Mouse (Mus musculus) embryonic facial prominence, embryonic 11.5 days (tissue): ENCODE measurements around the gene Lrp8. TPM values are rescaled to one million over a fixed set of nuclear protein-coding genes. Genes with fewer than 3 reads are reported as not detected.
A peak's percentile ranks its signal among the peaks of the same experiment; 100 is the strongest.

ENCODE experiments used
- ATAC-seq: fragments of 200-750 bp; cut with Nextera tagmentation; replicated peaks from 2 replicates; pipeline ENCODE4 v1.8.0; 2017; ENCODE audit warnings: low read depth; ENCODE audit not compliant: insufficient number of reproducible peaks, low FRiP score, low TSS enrichment
- DNase-seq: peaks from one replicate; pipeline ENCODE4 v3.0.0-alpha.2; 2015; ENCODE audit warnings: low spot score
- H3K27ac ChIP-seq: fragments of 300-500 bp; sonication (generic); replicated peaks from 2 replicates; pipeline ENCODE4 v1.5.1; 2014; ENCODE audit warnings: mild to moderate bottlenecking, low read depth, low read length, control low read depth
- H3K27me3 ChIP-seq: fragments of 300-500 bp; sonication (generic); 2 replicates; pipeline ENCODE4 v1.6.1; 2014; ENCODE audit warnings: mild to moderate bottlenecking, low read length, moderate library complexity, mixed read lengths; ENCODE audit not compliant: control insufficient read depth, insufficient read depth
- H3K36me3 ChIP-seq: fragments of 300-500 bp; sonication (generic); replicated peaks from 2 replicates; pipeline ENCODE4 v1.6.1; 2014; ENCODE audit warnings: low read depth, mild to moderate bottlenecking, low read length, moderate library complexity, mixed read lengths; ENCODE audit not compliant: control insufficient read depth, insufficient read depth
- H3K4me1 ChIP-seq: fragments of 300-500 bp; sonication (generic); 2 replicates; pipeline ENCODE4 v1.6.1; 2014; ENCODE audit warnings: low read length, mixed read lengths; ENCODE audit not compliant: control insufficient read depth, insufficient read depth
- H3K4me2 ChIP-seq: fragments of 300-500 bp; sonication (generic); 2 replicates; pipeline ENCODE4 v1.6.1; 2014; ENCODE audit warnings: low read depth, mild to moderate bottlenecking, control low read depth, low read length, moderate library complexity
- H3K4me3 ChIP-seq: fragments of 300-500 bp; sonication (generic); 2 replicates; pipeline ENCODE4 v1.5.1; 2014; ENCODE audit warnings: low read depth, low read length, control low read depth
- H3K9ac ChIP-seq: fragments of 300-500 bp; sonication (generic); replicated peaks from 2 replicates; pipeline ENCODE4 v1.6.1; 2014; ENCODE audit warnings: mild to moderate bottlenecking, control low read depth, low read length
- H3K9me3 ChIP-seq: fragments of 300-500 bp; sonication (generic); replicated peaks from 2 replicates; pipeline ENCODE4 v1.6.1; 2016; ENCODE audit warnings: mild to moderate bottlenecking, low read length, inconsistent platforms, mixed read lengths; ENCODE audit not compliant: control insufficient read depth
- WGBS: fragments of 180-500 bp; shearing (Covaris S2); extraction: QIAGEN DNeasy Blood & Tissue Kit; methylation state at CpG from one replicate; pipeline ENCODE4 v1.1.7; 2014; 5-methylcytosine and 5-hydroxymethylcytosine counted together
- polyA plus RNA-seq: library from polyadenylated mRNA; unstranded; fragments of >200 nt; fragmentation: Nextera tagmentation; extraction: Ambion mirVana; gene quantifications from 2 replicates; pipeline ENCODE4 v1.2.1, GENCODE M21; 2014

Gene Lrp8
- polyA plus RNA-seq, 1 experiment from 2014 or later, result 5.0 TPM

DNA sequence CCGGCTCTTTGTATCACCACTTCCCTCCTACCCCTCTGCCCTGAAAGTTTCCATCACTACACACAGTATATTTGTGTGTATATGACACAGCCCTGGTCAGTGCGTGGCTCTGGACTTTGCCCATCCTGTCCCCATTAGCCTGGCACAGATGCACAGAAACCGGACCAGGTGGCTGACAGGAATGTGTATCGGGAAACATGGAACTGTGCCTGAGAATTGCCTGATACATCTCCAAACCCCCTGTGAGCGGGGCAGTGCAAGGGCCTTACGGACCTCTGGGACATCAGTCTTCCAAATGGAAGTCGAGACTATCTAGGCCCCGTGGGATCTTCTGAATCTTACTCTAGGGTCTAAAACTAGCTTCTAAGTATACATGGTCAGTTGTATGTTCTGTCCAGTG lies 51.3 kb downstream of the Lrp8 start:
- Histone ChIP-seq H3K27ac (no peak overlapping the region), H3K9me3 (no peaks in the 10 kb centered on the region), H3K4me2 (no peak overlapping the region), H3K4me3 (no peak overlapping the region), H3K36me3 (no peaks in the 10 kb centered on the region), H3K4me1 (no peaks in the 10 kb centered on the region), H3K9ac (no peak overlapping the region), H3K27me3 (no peaks in the 10 kb centered on the region)
- DNase-seq, result no peak
- ATAC-seq, result no peak
- 94% methylated on average over 8 of the region's 8 CpGs for WGBS

DNA sequence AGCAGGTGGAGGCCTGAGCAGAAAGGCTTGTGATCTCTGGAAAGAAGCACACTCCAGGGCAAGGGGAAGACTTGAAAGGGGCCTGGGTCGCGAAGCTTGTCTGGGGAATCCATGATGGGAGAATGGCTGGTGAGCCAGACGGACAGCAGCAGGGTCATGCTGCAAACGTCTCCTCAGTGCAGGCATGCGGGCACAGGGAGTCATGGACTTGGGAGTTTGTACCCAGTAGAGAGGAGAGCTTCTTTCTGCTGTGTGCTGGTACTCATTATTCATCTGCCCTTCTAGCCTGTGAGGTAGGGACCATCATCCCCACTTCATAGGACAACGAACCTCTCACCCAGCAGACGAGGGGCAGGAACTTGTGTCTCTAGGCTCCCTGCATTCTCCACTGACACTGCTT lies 51.8 kb downstream of the Lrp8 start:
- ATAC-seq (no peak), DNase-seq (no peak)
- H3K27me3 ChIP-seq, result no peaks in the 10 kb centered on the region
- 90% methylated on average over 7 of the region's 7 CpGs for WGBS
- H3K36me3 ChIP-seq, result no peaks in the 10 kb centered on the region
- no peak overlapping the region for H3K4me2 ChIP-seq
- no peaks in the 10 kb centered on the region for H3K4me1 ChIP-seq
- no peaks in the 10 kb centered on the region for H3K9me3 ChIP-seq
- no peak overlapping the region for H3K9ac ChIP-seq
- no peak overlapping the region for H3K27ac ChIP-seq
- no peak overlapping the region for H3K4me3 ChIP-seq

DNA sequence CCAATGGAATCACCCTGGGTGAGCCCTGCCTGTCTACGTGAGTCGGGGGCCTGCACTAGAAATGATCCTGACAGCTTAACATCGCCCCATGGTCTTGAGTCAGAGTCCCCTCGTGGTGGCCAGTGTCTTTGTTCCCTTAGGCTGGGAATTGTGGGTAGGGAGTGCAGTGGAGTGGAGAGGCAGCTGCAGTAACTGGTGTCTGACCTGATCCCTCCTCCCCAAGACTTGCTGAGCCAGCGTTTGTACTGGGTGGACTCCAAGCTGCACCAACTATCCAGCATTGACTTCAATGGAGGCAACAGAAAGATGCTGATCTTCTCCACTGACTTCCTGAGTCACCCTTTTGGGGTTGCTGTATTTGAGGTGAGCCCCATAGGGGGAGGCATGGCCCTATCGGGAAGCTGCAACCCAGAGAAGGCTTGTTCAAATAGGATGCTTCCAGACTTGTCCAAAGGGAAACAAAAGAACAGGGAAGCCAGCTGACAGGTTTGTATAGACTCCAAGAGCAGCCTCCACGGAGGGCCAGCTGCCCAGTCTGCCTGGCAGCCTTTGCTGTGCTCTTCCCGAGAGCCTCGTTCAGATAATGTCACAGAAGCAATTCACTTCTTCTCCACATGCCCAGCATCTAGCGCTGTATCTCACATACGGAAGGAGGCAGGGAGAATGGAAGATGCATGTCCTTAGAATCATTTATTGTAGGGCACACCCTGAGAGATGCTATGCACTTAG lies 55.1 kb downstream of the Lrp8 start:
- Histone ChIP-seq H3K27me3 (no peaks in the 10 kb centered on the region), H3K4me3 (no peak overlapping the region), H3K36me3 (no peaks in the 10 kb centered on the region), H3K4me1 (no peaks in the 10 kb centered on the region), H3K27ac (no peak overlapping the region), H3K9ac (no peak overlapping the region), H3K4me2 (no peak overlapping the region), H3K9me3 (no peaks in the 10 kb centered on the region)
- 76% methylated on average over 11 of the region's 11 CpGs for WGBS
- ATAC-seq (no peak), DNase-seq (no peak)

DNA sequence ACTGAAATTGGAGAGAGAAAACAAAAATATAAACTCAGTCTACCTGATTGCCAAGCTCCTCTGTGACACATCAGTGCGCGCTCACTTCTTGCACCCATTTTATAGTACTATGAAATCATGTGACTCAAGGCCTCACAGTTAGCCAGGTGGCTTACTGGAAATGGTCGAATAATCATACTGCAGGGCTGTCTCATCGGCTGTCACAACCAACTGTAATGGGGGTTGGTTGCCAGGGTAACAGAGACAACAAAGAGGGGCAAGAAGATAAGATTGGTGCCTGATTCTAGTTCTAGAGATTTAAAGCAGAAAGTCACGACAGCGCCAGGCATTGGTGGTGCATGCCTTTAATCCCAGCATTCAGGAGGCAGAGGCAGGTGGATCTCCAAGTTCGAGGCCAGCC lies 56.9 kb downstream of the Lrp8 start:
- no peaks in the 10 kb centered on the region for H3K4me1 ChIP-seq
- H3K36me3 ChIP-seq, result no peaks in the 10 kb centered on the region
- H3K27me3 ChIP-seq, result no peaks in the 10 kb centered on the region
- no peak overlapping the region for H3K4me2 ChIP-seq
- no peak overlapping the region for H3K9ac ChIP-seq
- no peak overlapping the region for H3K4me3 ChIP-seq
- no peak for ATAC-seq
- H3K9me3 ChIP-seq, result no peaks in the 10 kb centered on the region
- no peak overlapping the region for H3K27ac ChIP-seq
- WGBS, result 93% methylated on average over 7 of the region's 7 CpGs
- DNase-seq, result no peak

DNA sequence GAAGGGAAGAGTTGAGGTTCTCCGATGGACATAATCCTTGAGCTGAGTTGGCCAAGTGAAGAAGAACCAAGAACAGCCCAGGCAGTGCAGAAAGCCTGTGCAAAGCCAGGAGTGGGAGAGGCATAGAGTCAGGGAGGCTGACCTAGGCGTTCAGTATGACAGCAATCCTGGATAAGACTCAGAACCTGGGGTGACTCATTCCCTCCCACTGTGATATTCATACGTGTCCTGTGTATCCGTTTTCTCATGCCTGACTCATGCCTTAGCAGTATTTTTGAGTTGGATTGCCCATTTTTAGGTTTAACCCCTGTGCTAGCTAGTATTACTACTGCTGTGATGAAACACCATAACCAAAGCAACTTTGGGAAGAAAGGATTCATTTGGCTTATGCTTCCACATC lies 62.8 kb downstream of the Lrp8 start:
- Histone ChIP-seq H3K4me3 (no peak overlapping the region), H3K4me1 (no peaks in the 10 kb centered on the region), H3K27me3 (no peaks in the 10 kb centered on the region), H3K4me2 (no peak overlapping the region), H3K9ac (no peak overlapping the region), H3K36me3 (no peaks in the 10 kb centered on the region), H3K9me3 (no peaks in the 10 kb centered on the region), H3K27ac (no peak overlapping the region)
- no peak for DNase-seq
- ATAC-seq, result no peak
- WGBS, result 86% methylated on average over 4 of the region's 4 CpGs

DNA sequence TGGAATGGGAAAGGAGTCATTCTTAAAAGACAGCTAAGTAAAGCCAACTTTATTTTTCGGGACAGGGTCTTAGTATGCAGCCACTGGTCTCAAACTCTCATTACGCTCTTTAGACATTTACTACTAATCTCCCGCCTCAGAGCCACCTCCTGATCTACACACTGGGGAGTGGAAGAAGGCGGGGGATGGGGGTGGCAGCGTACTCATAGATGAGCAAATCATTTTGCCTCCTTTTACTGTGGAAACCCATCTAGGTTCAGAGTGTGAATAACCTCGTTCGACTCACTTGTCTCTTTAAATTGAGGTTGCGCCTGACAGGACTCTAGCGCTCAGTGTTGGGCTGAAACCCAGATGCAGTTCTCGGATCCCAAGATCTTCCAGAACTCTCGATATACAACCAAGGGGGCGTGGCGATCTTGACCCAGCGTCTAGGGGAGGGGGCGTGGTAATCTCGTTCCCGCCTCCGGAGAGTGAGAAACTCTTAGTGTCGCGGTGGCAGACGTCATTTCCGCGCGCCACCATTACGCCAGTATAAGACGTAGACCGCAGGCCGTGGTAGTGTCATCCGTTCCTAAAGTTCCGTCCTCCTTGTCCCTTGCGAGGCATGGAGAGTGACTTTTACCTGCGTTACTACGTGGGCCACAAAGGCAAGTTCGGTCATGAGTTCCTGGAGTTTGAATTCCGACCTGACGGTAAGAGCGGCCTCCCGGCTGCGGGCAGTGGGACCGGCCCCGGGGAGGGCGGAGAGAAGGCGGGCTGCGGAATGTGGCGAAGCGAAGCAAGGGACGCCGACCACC lies 77.4 kb downstream of the Lrp8 start, which contains the start of gene Magoh:
Magoh (plus strand) TSS at position 502 of the 797 bp plus-strand sequence.
- WGBS, result 3% methylated on average over 48 of the region's 48 CpGs
- Histone ChIP-seq H3K4me1 (no peaks in the 10 kb centered on the region), H3K9me3 (no peaks in the 10 kb centered on the region), H3K4me3 (peak within 1 kb of the TSS; percentile 71), H3K36me3 (no peaks in the 10 kb centered on the region; the same call in none of the 2 replicates), H3K27ac (no peak within 1 kb of the TSS), H3K27me3 (no peaks in the 10 kb centered on the region), H3K9ac (peak within 1 kb of the TSS; percentile 77), H3K4me2 (peak within 1 kb of the TSS; percentile 61)
- DNase-seq (peak; percentile 100), ATAC-seq (peak; percentile 92)

DNA sequence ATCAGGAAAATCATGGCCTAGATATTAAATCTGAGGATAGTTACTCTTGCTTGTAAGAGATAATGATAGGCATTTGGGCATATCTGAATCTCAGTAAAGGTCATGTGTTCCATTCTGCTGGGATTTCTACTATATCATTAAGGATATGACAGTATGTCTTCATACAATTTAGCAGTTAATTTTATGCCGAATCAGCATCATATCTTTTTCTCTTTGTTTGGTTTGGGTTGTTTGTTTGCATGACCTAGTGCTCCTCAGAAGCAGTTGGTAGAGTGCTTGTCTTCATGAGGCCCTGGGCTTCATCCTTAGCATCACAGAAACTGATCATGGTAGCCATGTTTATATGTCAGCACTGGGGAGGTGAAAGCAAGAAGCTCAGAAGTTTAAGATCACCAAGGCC lies 79.6 kb downstream of the Lrp8 start:
- Histone ChIP-seq H3K4me3 (no peak overlapping the region), H3K4me1 (no peaks in the 10 kb centered on the region), H3K4me2 (no peak overlapping the region), H3K36me3 (no peaks in the 10 kb centered on the region; the same call in none of the 2 replicates), H3K27ac (no peak overlapping the region), H3K27me3 (no peaks in the 10 kb centered on the region), H3K9me3 (no peaks in the 10 kb centered on the region), H3K9ac (no peak overlapping the region)
- DNase-seq, result no peak
- ATAC-seq, result no peak
- 97% methylated on average over 1 of the region's 1 CpGs for WGBS

DNA sequence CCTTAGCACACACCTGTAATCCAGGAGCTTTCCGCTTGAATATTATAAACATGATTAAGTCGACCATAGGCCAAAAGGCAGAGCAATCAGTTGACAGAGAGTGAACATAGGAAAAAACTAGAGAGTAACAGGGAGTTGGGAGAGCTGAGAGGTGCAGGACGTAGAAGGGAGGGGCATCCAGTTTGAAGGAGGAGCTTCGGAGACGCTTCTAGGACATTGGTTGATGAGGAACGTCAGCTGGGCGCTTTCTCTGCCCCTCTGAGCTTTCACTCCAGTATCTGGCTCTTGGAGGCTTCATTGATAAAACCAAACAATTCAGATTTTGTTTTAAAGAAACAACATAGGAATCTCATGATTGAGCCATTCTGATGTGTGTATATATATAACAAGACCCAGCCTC lies 84.3 kb downstream of the Lrp8 start:
- Histone ChIP-seq H3K27me3 (no peaks in the 10 kb centered on the region), H3K9me3 (no peaks in the 10 kb centered on the region), H3K27ac (no peak overlapping the region), H3K36me3 (no peaks in the 10 kb centered on the region; the same call in none of the 2 replicates), H3K4me1 (no peaks in the 10 kb centered on the region), H3K4me2 (no peak overlapping the region), H3K4me3 (no peak overlapping the region), H3K9ac (no peak overlapping the region)
- DNase-seq, result no peak
- ATAC-seq, result no peak
- WGBS, result 83% methylated on average over 7 of the region's 7 CpGs
